ENCODE assay signal across 20 mouse cellular contexts in the genomic region with DNA sequence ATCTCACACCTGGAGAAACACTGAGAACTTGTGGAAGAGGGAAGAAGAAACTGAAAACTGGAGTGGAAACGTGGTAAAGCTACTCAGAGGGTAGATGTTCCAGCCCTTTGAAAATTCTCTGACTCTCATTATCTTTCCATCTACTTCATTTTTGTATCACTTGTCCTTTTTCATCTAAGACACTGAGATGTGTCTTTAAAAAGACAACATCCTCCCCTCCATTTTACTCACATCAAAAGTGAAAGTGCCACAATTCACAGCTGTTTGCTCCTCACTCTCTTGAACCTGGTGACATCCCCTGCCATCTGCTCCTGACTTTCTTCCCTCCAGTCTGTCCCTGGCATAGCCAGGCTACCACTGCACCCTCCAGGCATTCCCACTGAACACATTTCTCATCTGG.
DNase-seq lines count a peak whose midpoint lies in the region; ATAC-seq and TF ChIP-seq lines count a peak whose summit lies in the region.
"Had no signal": no experiment of that assay in that cellular context is flagged by ENCODE, and none has a peak within 500 bp of the region (broad histone marks: within the 10 kb centered on the region; RNA-seq: fewer than 3 reads in every experiment).

No protein-coding gene starts in this region.

- H3K79me2 ChIP-seq in CH12.LX (replicated peaks; ENCODE audit: control insufficient read depth, extremely low read depth, insufficient read depth, poor library complexity, severe bottlenecking), result no peaks in the 10 kb centered on the region

- peak overlapping the region; percentile 54 for H3K27ac ChIP-seq in spleen, adult 2 months (ENCODE audit: insufficient read depth, low read length)
- no peak overlapping the region for H3K27ac ChIP-seq in CH12.LX (ENCODE audit: insufficient read depth, low read depth)
- no peak overlapping the region for H3K27ac ChIP-seq in stomach, postnatal 0 days (replicated peaks)
- H3K27ac ChIP-seq: embryonic facial prominence, embryonic 13.5 days; forebrain, embryonic 12.5 days; heart, embryonic 10.5 days; hindbrain, embryonic 12.5 days had no signal

- H3K9me3 ChIP-seq in CH12.LX (replicated peaks; ENCODE audit: low read length), result no peaks in the 10 kb centered on the region
- H3K9me3 ChIP-seq in stomach, postnatal 0 days (ENCODE audit: control insufficient read depth, low read length), result no peaks in the 10 kb centered on the region
- H3K9me3 ChIP-seq: embryonic facial prominence, embryonic 13.5 days; forebrain, embryonic 12.5 days; heart, embryonic 10.5 days; hindbrain, embryonic 12.5 days had no signal

- no peaks in the 10 kb centered on the region for H3K36me3 ChIP-seq in spleen, adult 2 months (ENCODE audit: control insufficient read depth, insufficient read depth, low read length)
- H3K36me3 ChIP-seq in CH12.LX (replicated peaks in 1 of 2; ENCODE audit: control insufficient read depth in 1 of 2, insufficient read depth in 1 of 2, low read length in 1 of 2), result no peaks in the 10 kb centered on the region
- H3K36me3 ChIP-seq in stomach, postnatal 0 days (ENCODE audit: control insufficient read depth, insufficient read depth, low read length), result no peaks in the 10 kb centered on the region
- H3K36me3 ChIP-seq: embryonic facial prominence, embryonic 13.5 days; forebrain, embryonic 12.5 days; heart, embryonic 10.5 days; hindbrain, embryonic 12.5 days had no signal

- no peak overlapping the region for H3K9ac ChIP-seq in CH12.LX (ENCODE audit: insufficient read depth, low read depth)
- H3K9ac ChIP-seq in stomach, postnatal 0 days (ENCODE audit: low read length), result no peak overlapping the region
- H3K9ac ChIP-seq: embryonic facial prominence, embryonic 13.5 days; forebrain, embryonic 12.5 days; hindbrain, embryonic 12.5 days had no signal

- TF ChIP-seq EP300 in CH12.LX (IDR thresholded peaks at IDR 0.05; ENCODE audit: low read length), result no peak
- TF ChIP-seq EP300 in stomach, postnatal 0 days (optimal IDR thresholded peaks at IDR 0.05), result no peak

- no peak for TF ChIP-seq RAD21 in CH12.LX (IDR thresholded peaks at IDR 0.05; ENCODE audit: low read depth, low read length)

- ATAC-seq in stomach, postnatal 0 days (ENCODE audit: low FRiP score, low TSS enrichment), result no peak
- ATAC-seq: forebrain, embryonic 16.5 days had no signal

- 25% methylated on average over 1 of the region's 1 CpGs for WGBS in spleen, adult 2 months
- 43% methylated on average over 1 of the region's 1 CpGs for WGBS in stomach, postnatal 0 days

- 0 out of 2 replicates have a peak, but pooled peaks cover 1% of the 10 kb centered on the region for H3K27me3 ChIP-seq in spleen, adult 2 months (ENCODE audit: control insufficient read depth, insufficient read depth, low read length)
- H3K27me3 ChIP-seq in CH12.LX (replicated peaks), result peaks cover 2% of the 10 kb centered on the region
- no peaks in the 10 kb centered on the region for H3K27me3 ChIP-seq in stomach, postnatal 0 days (ENCODE audit: control insufficient read depth, insufficient read depth, low read length)
- H3K27me3 ChIP-seq: embryonic facial prominence, embryonic 13.5 days; hindbrain, embryonic 12.5 days had no signal

- no peak overlapping the region for H3K4me3 ChIP-seq in spleen, adult 2 months (ENCODE audit: extremely low read depth, insufficient read depth, insufficient read length)
- H3K4me3 ChIP-seq in CH12.LX (replicated peaks in 1 of 3; ENCODE audit: low read depth in 2 of 3, low read length in 2 of 3, poor library complexity in 1 of 3), result no peak overlapping the region
- no peak overlapping the region for H3K4me3 ChIP-seq in stomach, postnatal 0 days (ENCODE audit: low read depth, low read length)
- H3K4me3 ChIP-seq: embryonic facial prominence, embryonic 13.5 days; forebrain, embryonic 12.5 days; heart, embryonic 10.5 days; hindbrain, embryonic 12.5 days had no signal

- dilution Hi-C loops in CH12.LX (cut with MboI; ENCODE audit: extremely low pct_ligation_motif_present, extremely low pct_unique_long_range_greater_than_20kb, low sequenced_read_pairs), result no loop called here

- TF ChIP-seq CTCF in spleen, adult 2 months (IDR thresholded peaks at IDR 0.05; ENCODE audit: extremely low read depth, insufficient read depth, insufficient read length, insufficient replicate concordance), result no peak
- TF ChIP-seq CTCF in CH12.LX (conservative IDR thresholded peaks at IDR 0.05 in 1 of 2, IDR thresholded peaks at IDR 0.05 in 1 of 2; ENCODE audit: low read depth in 2 of 2, low read length in 2 of 2), result no peak
- TF ChIP-seq CTCF in stomach, postnatal 0 days (IDR thresholded peaks at IDR 0.05; ENCODE audit: low read depth), result no peak

- in situ Hi-C loops in CH12.LX (cut with MboI; ENCODE audit: low pct_ligation_motif_present, low pct_unique_long_range_greater_than_20kb, low sequenced_read_pairs), result no loop called here

- H3K4me1 ChIP-seq in spleen, adult 2 months (ENCODE audit: control insufficient read depth, insufficient read depth, insufficient read length), result peaks cover 4% of the 10 kb centered on the region
- H3K4me1 ChIP-seq in CH12.LX (ENCODE audit: control insufficient read depth in 1 of 2, insufficient read depth in 2 of 2), result peaks cover 0 to 13% of the 10 kb centered on the region in 2 experiments; a peak in 2 of 4 replicates
- no peaks in the 10 kb centered on the region for H3K4me1 ChIP-seq in stomach, postnatal 0 days (replicated peaks; ENCODE audit: control insufficient read depth, insufficient read depth)
- H3K4me1 ChIP-seq: embryonic facial prominence, embryonic 13.5 days; forebrain, embryonic 12.5 days; heart, embryonic 10.5 days; hindbrain, embryonic 12.5 days had no signal

- TF ChIP-seq POLR2A in spleen, adult 2 months (IDR thresholded peaks at IDR 0.05; ENCODE audit: low read depth, low read length), result no peak
- TF ChIP-seq POLR2A in CH12.LX (IDR thresholded peaks at IDR 0.05; ENCODE audit: low read depth, low read length), result no peak

- DNase-seq in spleen, adult 2 months (ENCODE audit: low read depth in 1 of 2, low spot score in 2 of 2), result no peak
- no peak for DNase-seq in spleen, adult 12 weeks (ENCODE audit: low spot score)
- DNase-seq in CD4-positive helper T cell, adult 2 months (ENCODE audit: low read depth, low spot score), result peak; percentile 62
- DNase-seq in CH12.LX (ENCODE audit: extremely low read depth), result no peak
- DNase-seq in naive thymus-derived CD4-positive, alpha-beta T cell, adult 2 months (ENCODE audit: low read depth), result peak; percentile 63
- DNase-seq in stomach, postnatal 0 days (ENCODE audit: low spot score), result no peak
- no peak for DNase-seq in urinary bladder, adult 18-20 months (ENCODE audit: low spot score in 2 of 2)
- DNase-seq: adrenal gland, postnatal 14 days; cerebellum, adult 11-12 months; cerebellum, adult 9-10 months; cerebellum, postnatal 25 days; gastrocnemius, postnatal 10 days; heart, adult 18-20 months; heart, postnatal 10 days; heart, postnatal 4 days had no signal

- H3K4me2 ChIP-seq in CH12.LX (ENCODE audit: insufficient read depth, low read depth, poor library complexity, severe bottlenecking), result no peak overlapping the region
- H3K4me2 ChIP-seq in stomach, postnatal 0 days (replicated peaks; ENCODE audit: low read depth), result no peak overlapping the region
- H3K4me2 ChIP-seq: embryonic facial prominence, embryonic 13.5 days; forebrain, embryonic 12.5 days; hindbrain, embryonic 12.5 days had no signal

TF ChIP-seq in CH12.LX, 34 proteins besides CTCF, POLR2A, EP300 and RAD21:
- TF ChIP-seq ZMIZ1 (IDR thresholded peaks at IDR 0.05; ENCODE audit: low read depth, low read length) (no peak), BHLHE40 (IDR thresholded peaks at IDR 0.05; ENCODE audit: low read depth, low read length) (no peak), JUND (conservative IDR thresholded peaks at IDR 0.05; ENCODE audit: low read depth, low read length) (no peak), ETS1 (conservative IDR thresholded peaks at IDR 0.05; ENCODE audit: low read depth, low read length) (0 out of 2 replicates have a peak, but pooled peaks have one; percentile 10), MYC (IDR thresholded peaks at IDR 0.05; ENCODE audit: low read depth, low read length) (no peak)

Comparison
In these comparisons a context has a peak if more than half of its experiments do, and no peak if none do; other contexts are left out.
1. DNase-seq: peak in CD4-positive helper T cell, adult 2 months (single experiment) and naive thymus-derived CD4-positive, alpha-beta T cell, adult 2 months (single experiment); none in spleen, adult 2 months (0 of 2), spleen, adult 12 weeks (single experiment), CH12.LX (single experiment), stomach, postnatal 0 days (single experiment) and urinary bladder, adult 18-20 months (0 of 2).